Mouse (Mus musculus) MN1 (cell line): ENCODE measurements around the gene Efcab11.

ENCODE experiments used
- DNase-seq: peaks from one replicate; pipeline ENCODE4 v3.0.0-alpha.2; 2016; ENCODE audit warnings: low spot score

Gene Efcab11

GRCm38 (mm10) chr12:99884269-99885261 lies at the start of gene Efcab11, which contains the start of gene Tdp1:
Efcab11 (minus strand) TSS chr12:99884439.
Tdp1 (plus strand) TSS chr12:99884517.
- DNase-seq, result peak; percentile 92

- no peak for DNase-seq
Measured at GRCm38 (mm10) chr12:99933630-99934029, 49.4 kb upstream of the Efcab11 start.

- DNase-seq, result no peak
Measured at GRCm38 (mm10) chr12:99932245-99932644, 48.0 kb upstream of the Efcab11 start.

- DNase-seq, result peak; percentile 53
Measured at GRCm38 (mm10) chr12:99929160-99929559, 44.9 kb upstream of the Efcab11 start.

- no peak for DNase-seq
Measured at GRCm38 (mm10) chr12:99928311-99928710, 44.1 kb upstream of the Efcab11 start.

- no peak for DNase-seq
Measured at GRCm38 (mm10) chr12:99923703-99924102, 39.5 kb upstream of the Efcab11 start.

GRCm38 (mm10) chr12:99923131-99923606 lies 38.9 kb upstream of the Efcab11 start:
- peak; percentile 65 for DNase-seq

GRCm38 (mm10) chr12:99921045-99921444 lies 36.8 kb upstream of the Efcab11 start:
- no peak for DNase-seq

GRCm38 (mm10) chr12:99919636-99920035 lies 35.4 kb upstream of the Efcab11 start:
- DNase-seq, result no peak

- peak; percentile 46 for DNase-seq
Measured at GRCm38 (mm10) chr12:99917800-99918427, 33.7 kb upstream of the Efcab11 start.

- DNase-seq, result no peak
Measured at GRCm38 (mm10) chr12:99911466-99911865, 27.2 kb upstream of the Efcab11 start.

GRCm38 (mm10) chr12:99904537-99904936 lies 20.3 kb upstream of the Efcab11 start:
- DNase-seq, result no peak

- DNase-seq, result no peak
Measured at GRCm38 (mm10) chr12:99902867-99903370, 18.7 kb upstream of the Efcab11 start.

- DNase-seq, result no peak
Measured at GRCm38 (mm10) chr12:99901973-99902866, 18.0 kb upstream of the Efcab11 start.

- DNase-seq, result peak; percentile 20
Measured at GRCm38 (mm10) chr12:99899991-99900390, 15.8 kb upstream of the Efcab11 start.

- DNase-seq, result no peak
Measured at GRCm38 (mm10) chr12:99898248-99898870, 14.1 kb upstream of the Efcab11 start.

- no peak for DNase-seq
Measured at GRCm38 (mm10) chr12:99897846-99898245, 13.6 kb upstream of the Efcab11 start.

- no peak for DNase-seq
Measured at GRCm38 (mm10) chr12:99885282-99885901, 1.2 kb upstream of the Efcab11 start.

- peak; percentile 33 for DNase-seq
Measured at GRCm38 (mm10) chr12:99883713-99884105, 530 bp downstream of the Efcab11 start.

GRCm38 (mm10) chr12:99883000-99883712 lies 1.1 kb downstream of the Efcab11 start:
- peak; percentile 93 for DNase-seq
